Mouse (Mus musculus) lung, postnatal 0 days (tissue): Measurements from ENCODE around the gene Mipol1. TPM values are rescaled to one million over a fixed set of nuclear protein-coding genes. Genes with fewer than 3 reads are reported as not detected.

Experiments
- ATAC-seq: fragments of 200-750 bp; cut with Nextera tagmentation; 2 replicates; pipeline ENCODE4 v1.8.0; 2017; ENCODE audit warnings: moderate library complexity
- DNase-seq: peaks from one replicate; pipeline ENCODE4 v3.0.0-alpha.2; 2016; ENCODE audit warnings: low spot score
- H3K27ac ChIP-seq: fragments of 300-500 bp; sonication (generic); 2 replicates; pipeline ENCODE4 v1.5.1; 2014; ENCODE audit warnings: antibody characterized with exemption, mild to moderate bottlenecking, low read length, mixed read lengths
- H3K27me3 ChIP-seq: fragments of 300-500 bp; sonication (generic); replicated peaks from 2 replicates; pipeline ENCODE4 v1.6.1; 2014; ENCODE audit warnings: low read length, mixed read lengths; ENCODE audit not compliant: insufficient read depth
- H3K36me3 ChIP-seq: fragments of 300-500 bp; sonication (generic); 2 replicates; pipeline ENCODE4 v1.6.1; 2014; ENCODE audit warnings: low read length, mixed read lengths; ENCODE audit not compliant: insufficient read depth
- H3K4me1 ChIP-seq: fragments of 300-500 bp; sonication (generic); 2 replicates; pipeline ENCODE4 v1.6.1; 2014; ENCODE audit warnings: antibody characterized with exemption, low read depth, low read length, mixed read lengths; ENCODE audit not compliant: insufficient read depth
- H3K4me2 ChIP-seq: fragments of 300-500 bp; sonication (generic); replicated peaks from 2 replicates; pipeline ENCODE4 v1.6.1; 2014; ENCODE audit warnings: low read depth, mild to moderate bottlenecking, low read length, moderate library complexity, mixed read lengths
- H3K4me3 ChIP-seq: fragments of 300-500 bp; sonication (generic); 2 replicates; pipeline ENCODE4 v1.5.1; 2014; ENCODE audit warnings: low read depth, low read length
- H3K9ac ChIP-seq: fragments of 300-500 bp; sonication (generic); replicated peaks from 2 replicates; pipeline ENCODE4 v1.6.1; 2014; ENCODE audit warnings: low read depth, mild to moderate bottlenecking
- H3K9me3 ChIP-seq: fragments of 300-500 bp; sonication (generic); 2 replicates; pipeline ENCODE4 v1.6.1; 2016; ENCODE audit warnings: low read length, mixed read lengths
- CTCF ChIP-seq: IDR thresholded peaks from 2 replicates; pipeline ENCODE4 v1.5.1; 2016; ENCODE audit warnings: antibody characterized with exemption, mild to moderate bottlenecking
- EP300 ChIP-seq: IDR thresholded peaks from 2 replicates; pipeline ENCODE4 v1.6.1; 2016; ENCODE audit warnings: antibody characterized with exemption, mild to moderate bottlenecking, control low read depth
- WGBS: fragments of 180-500 bp; shearing (Covaris S2); extraction: QIAGEN DNeasy Blood & Tissue Kit; methylation state at CpG from one replicate; pipeline ENCODE4 v1.1.7; 2014; 5-methylcytosine and 5-hydroxymethylcytosine counted together
- polyA plus RNA-seq: library from polyadenylated mRNA; unstranded; fragments of >200 nt; fragmentation: Nextera tagmentation; extraction: Ambion mirVana; gene quantifications from 2 replicates; pipeline ENCODE4 v1.2.1, GENCODE M21; 2015

Mipol1 gene
- polyA plus RNA-seq, 1 experiment from 2014 or later: 6.4 TPM

DNA sequence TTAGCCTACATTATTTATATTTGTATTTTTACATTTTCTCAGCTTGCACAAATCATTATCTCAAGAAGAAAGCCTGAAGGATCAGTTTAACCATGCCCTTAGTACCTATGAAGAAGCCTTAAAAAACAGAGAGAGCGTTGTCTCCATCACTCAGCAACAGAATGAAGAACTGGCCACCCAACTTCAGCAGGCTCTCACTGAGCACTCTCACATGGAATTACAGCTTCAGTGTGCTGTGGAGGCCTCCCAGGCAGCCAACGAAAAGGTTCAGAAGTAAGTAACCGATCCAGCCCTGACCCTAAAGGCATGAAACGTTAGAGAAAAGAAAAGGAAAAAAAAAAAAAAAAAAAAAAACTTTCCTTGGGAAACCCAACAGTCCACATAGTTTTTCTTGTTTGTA is 226.7 kb downstream of the Mipol1 start:
- no peak for DNase-seq
- Histone ChIP-seq H3K27ac (no peak overlapping the region), H3K4me2 (no peak overlapping the region), H3K9ac (no peak overlapping the region), H3K9me3 (no peaks in the 10 kb centered on the region), H3K4me1 (no peaks in the 10 kb centered on the region), H3K27me3 (no peaks in the 10 kb centered on the region), H3K4me3 (no peak overlapping the region), H3K36me3 (no peaks in the 10 kb centered on the region)
- TF ChIP-seq EP300 (no peak), CTCF (no peak)
- WGBS: 43% methylated on average over 4 of the region's 4 CpGs
- no peak for ATAC-seq

DNA sequence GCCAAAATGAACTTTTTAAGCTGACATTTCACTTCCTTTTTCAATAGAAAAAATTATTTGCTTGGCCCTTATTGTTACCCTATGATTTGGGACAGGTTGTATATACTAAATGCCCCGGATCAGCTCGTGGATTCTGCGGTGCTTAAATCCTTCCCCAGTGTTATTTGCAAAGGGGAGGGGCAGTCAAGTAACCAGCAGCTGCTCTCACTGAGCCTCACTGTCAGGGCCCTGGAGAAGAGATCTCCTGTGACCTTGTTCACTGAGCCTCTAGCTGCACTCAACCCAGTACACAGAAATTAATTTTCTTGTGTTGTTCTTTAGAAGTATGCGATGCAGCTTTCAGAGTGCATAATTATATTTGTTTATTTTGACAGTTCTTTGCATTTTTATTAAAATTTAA is 227.1 kb downstream of the Mipol1 start:
- TF ChIP-seq EP300 (no peak), CTCF (no peak)
- H3K4me3 ChIP-seq: no peak overlapping the region
- H3K9ac ChIP-seq: no peak overlapping the region
- H3K36me3 ChIP-seq: no peaks in the 10 kb centered on the region
- 26% methylated on average over 4 of the region's 4 CpGs for WGBS
- DNase-seq (no peak), ATAC-seq (no peak)
- no peaks in the 10 kb centered on the region for H3K9me3 ChIP-seq
- H3K4me2 ChIP-seq: no peak overlapping the region
- no peaks in the 10 kb centered on the region for H3K27me3 ChIP-seq
- no peak overlapping the region for H3K27ac ChIP-seq
- H3K4me1 ChIP-seq: no peaks in the 10 kb centered on the region

DNA sequence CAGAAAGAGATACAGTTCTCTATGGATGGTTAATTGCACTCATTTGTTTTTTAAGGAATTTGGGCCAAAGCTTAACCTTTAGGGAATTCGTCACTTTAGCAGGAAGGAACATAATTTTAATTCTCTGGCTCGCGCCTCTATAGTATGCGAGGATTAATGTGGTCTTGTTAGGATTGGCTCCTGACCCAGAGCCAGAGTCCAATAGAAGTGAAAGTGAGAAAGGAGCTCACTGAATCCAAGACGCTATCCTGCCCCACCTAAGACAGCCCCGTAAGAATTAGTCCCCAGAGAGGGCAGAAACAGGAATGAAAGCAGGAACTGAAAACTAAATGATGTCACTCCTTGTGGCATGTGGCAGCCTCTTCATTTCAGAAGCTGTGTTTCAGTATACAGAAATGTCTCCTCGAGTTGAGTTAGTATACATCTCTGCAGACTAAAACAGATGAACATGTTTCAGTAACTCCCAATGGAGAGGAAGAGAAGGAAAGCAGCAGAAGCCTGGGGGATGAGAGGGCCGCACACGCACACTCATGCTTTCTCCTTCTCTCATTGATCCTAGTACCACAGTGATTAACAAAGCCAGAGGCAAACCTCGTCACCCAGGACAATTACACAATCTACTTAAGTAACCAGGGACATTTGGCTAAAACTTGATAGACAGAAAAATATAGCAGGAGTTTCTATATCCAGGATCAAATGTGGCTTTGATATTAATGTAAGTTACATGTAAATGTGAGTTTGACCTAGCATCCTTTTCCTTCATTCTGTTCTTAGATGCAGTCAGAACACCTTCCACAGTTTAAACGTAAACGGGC is 234.5 kb downstream of the Mipol1 start:
- no peak overlapping the region for H3K27ac ChIP-seq
- H3K9me3 ChIP-seq: no peaks in the 10 kb centered on the region
- H3K27me3 ChIP-seq: no peaks in the 10 kb centered on the region
- H3K36me3 ChIP-seq: no peaks in the 10 kb centered on the region
- TF ChIP-seq CTCF (no peak), EP300 (0 out of 2 replicates have a peak, but pooled peaks have one; percentile 7)
- no peak overlapping the region for H3K4me3 ChIP-seq
- DNase-seq (no peak), ATAC-seq (no peak)
- no peak overlapping the region for H3K9ac ChIP-seq
- 53% methylated on average over 12 of the region's 12 CpGs for WGBS
- H3K4me2 ChIP-seq: peak overlapping the region; percentile 11
- no peaks in the 10 kb centered on the region for H3K4me1 ChIP-seq

DNA sequence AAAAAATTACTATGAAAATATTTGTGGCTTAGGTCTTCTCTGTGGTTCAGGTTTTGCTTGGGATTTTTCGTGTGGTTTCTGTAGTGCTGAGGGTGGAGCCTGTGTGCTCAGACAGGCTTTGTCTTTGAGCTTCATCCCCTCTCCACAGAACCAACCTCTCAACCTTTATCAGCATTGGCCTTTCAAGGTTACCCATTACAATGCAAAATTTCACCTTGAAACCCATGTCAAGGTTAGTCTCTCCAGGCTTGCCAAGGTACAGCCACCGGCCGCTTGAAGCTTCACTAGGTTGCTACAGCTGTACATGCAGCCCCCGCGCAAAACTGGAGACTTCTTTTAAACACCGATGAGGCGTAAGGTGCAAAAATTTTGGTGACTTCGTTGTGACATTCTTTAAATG is 241.6 kb downstream of the Mipol1 start:
- ATAC-seq (no peak), DNase-seq (no peak)
- Histone ChIP-seq H3K4me2 (no peak overlapping the region), H3K4me1 (no peaks in the 10 kb centered on the region), H3K27ac (no peak overlapping the region), H3K36me3 (no peaks in the 10 kb centered on the region), H3K9me3 (no peaks in the 10 kb centered on the region), H3K9ac (no peak overlapping the region), H3K27me3 (no peaks in the 10 kb centered on the region), H3K4me3 (no peak overlapping the region)
- no peak for TF ChIP-seq EP300
- no peak for TF ChIP-seq CTCF
- 84% methylated on average over 8 of the region's 8 CpGs for WGBS

DNA sequence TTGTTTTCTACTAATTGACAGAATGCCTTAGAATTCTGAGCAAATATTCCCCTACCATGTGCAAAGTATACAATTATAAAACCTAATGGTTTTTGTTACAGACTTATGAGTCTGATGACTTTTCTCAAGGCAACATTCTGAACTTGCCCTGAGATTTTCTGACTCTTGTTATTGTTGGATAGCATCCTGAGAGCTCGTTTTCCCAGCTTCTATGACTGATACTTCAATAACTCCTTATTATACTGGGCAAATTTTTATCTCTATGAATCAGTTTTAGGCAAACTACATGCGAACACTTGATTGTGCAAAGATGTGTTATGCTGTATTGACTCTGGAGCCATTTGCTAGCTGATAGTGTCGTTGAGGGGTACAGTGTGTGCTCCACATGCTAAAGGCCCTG is 246.6 kb downstream of the Mipol1 start:
- whole genome bisulfite sequencing: 42% methylated on average over 3 of the region's 3 CpGs

DNA sequence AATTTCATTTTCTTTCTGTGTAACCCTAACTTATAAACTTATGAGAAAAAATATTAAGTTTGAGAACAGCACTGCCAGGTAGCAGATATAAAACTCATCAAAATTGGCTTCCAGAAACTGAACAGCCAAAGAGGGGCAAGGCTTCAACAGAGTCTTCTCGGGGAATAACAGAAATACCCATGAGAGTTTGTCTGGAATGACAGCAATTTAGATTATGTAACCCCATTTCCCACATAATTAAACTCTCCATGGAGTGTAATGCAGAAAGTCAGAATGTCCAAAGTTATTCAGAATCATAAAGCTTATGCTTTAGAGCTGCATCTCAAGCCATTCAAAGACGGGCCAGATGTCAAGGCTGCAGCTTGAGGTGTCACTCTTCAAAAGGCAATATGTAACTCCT is 251.6 kb downstream of the Mipol1 start:
- H3K4me2 ChIP-seq: no peak overlapping the region
- 33% methylated on average over 2 of the region's 2 CpGs for WGBS
- no peak overlapping the region for H3K4me3 ChIP-seq
- DNase-seq: no peak
- H3K27ac ChIP-seq: no peak overlapping the region
- no peaks in the 10 kb centered on the region for H3K36me3 ChIP-seq
- no peaks in the 10 kb centered on the region for H3K4me1 ChIP-seq
- no peak overlapping the region for H3K9ac ChIP-seq
- no peaks in the 10 kb centered on the region for H3K9me3 ChIP-seq
- no peak for ATAC-seq
- H3K27me3 ChIP-seq: no peaks in the 10 kb centered on the region
- no peak for TF ChIP-seq EP300
- no peak for TF ChIP-seq CTCF

More for the DNA sequence above, 246.6 kb downstream of the Mipol1 start:
- Histone ChIP-seq H3K27me3 (no peaks in the 10 kb centered on the region), H3K4me2 (no peak overlapping the region), H3K36me3 (no peaks in the 10 kb centered on the region), H3K4me1 (no peaks in the 10 kb centered on the region), H3K9ac (no peak overlapping the region), H3K27ac (no peak overlapping the region), H3K4me3 (no peak overlapping the region), H3K9me3 (no peaks in the 10 kb centered on the region)
- no peak for DNase-seq
- ATAC-seq: no peak
- no peak for TF ChIP-seq EP300
